Mouse (Mus musculus) heart, embryonic 14.5 days (tissue): Measurements from ENCODE around the gene Setd6. TPM values are rescaled to one million over a fixed set of nuclear protein-coding genes. Genes with fewer than 3 reads are reported as not detected.

Experiments used
- ATAC-seq: fragments of 200-750 bp; cut with Nextera tagmentation; 2 replicates; pipeline ENCODE4 v1.8.0; 2017; ENCODE audit warnings: low read depth, moderate TSS enrichment; ENCODE audit not compliant: insufficient number of reproducible peaks, insufficient read depth, low FRiP score
- H3K27ac ChIP-seq, 2 experiments: fragments of 200-500 bp in 1 of 2; fragments of 300-500 bp in 1 of 2; sonication (generic) in 1 of 2; replicated peaks in 1 of 2; 2 replicates each; pipeline ENCODE4 v1.5.1; 2012 to 2014; ENCODE audit warnings: low read depth in 2 of 2, low read length in 2 of 2, control low read depth in 1 of 2, mild to moderate bottlenecking in 1 of 2, mixed read lengths in 1 of 2; ENCODE audit not compliant: control insufficient read depth in 1 of 2, insufficient read depth in 1 of 2
- H3K27me3 ChIP-seq: fragments of 300-500 bp; sonication (generic); 2 replicates; pipeline ENCODE4 v1.6.1; 2014; ENCODE audit warnings: mild to moderate bottlenecking, low read length, control low read depth; ENCODE audit not compliant: control insufficient read depth, insufficient read depth
- H3K36me3 ChIP-seq: fragments of 300-500 bp; sonication (generic); 2 replicates; pipeline ENCODE4 v1.6.1; 2014; ENCODE audit warnings: mild to moderate bottlenecking, control low read depth, low read length, mixed read lengths; ENCODE audit not compliant: control insufficient read depth, insufficient read depth
- H3K4me1 ChIP-seq, 2 experiments: fragments of 200-500 bp in 1 of 2; fragments of 300-500 bp in 1 of 2; sonication (generic) in 1 of 2; 2 replicates each; pipeline ENCODE4 v1.6.1; 2012 to 2014; ENCODE audit warnings: low read length in 2 of 2, control low read depth in 1 of 2, mixed read lengths in 1 of 2; ENCODE audit not compliant: control insufficient read depth in 2 of 2, insufficient read depth in 2 of 2
- H3K4me2 ChIP-seq: fragments of 300-500 bp; sonication (generic); 2 replicates; pipeline ENCODE4 v1.6.1; 2014; ENCODE audit warnings: mild to moderate bottlenecking, low read length
- H3K4me3 ChIP-seq, 2 experiments: fragments of 200-500 bp in 1 of 2; fragments of 300-500 bp in 1 of 2; sonication (generic) in 1 of 2; 2 replicates each; pipeline ENCODE4 v1.5.1; 2012 to 2014; ENCODE audit warnings: low read length in 2 of 2, mild to moderate bottlenecking in 2 of 2, control low read depth in 1 of 2, low read depth in 1 of 2, moderate library complexity in 1 of 2; ENCODE audit not compliant: control insufficient read depth in 1 of 2, insufficient read depth in 1 of 2
- H3K9ac ChIP-seq: fragments of 300-500 bp; sonication (generic); 2 replicates; pipeline ENCODE4 v1.6.1; 2014; ENCODE audit warnings: mild to moderate bottlenecking, low read length
- H3K9me3 ChIP-seq: fragments of 300-500 bp; sonication (generic); 2 replicates; pipeline ENCODE4 v1.6.1; 2016; ENCODE audit warnings: low read length, control low read depth; ENCODE audit not compliant: control insufficient read depth
- WGBS: fragments of 180-500 bp; shearing (Covaris S2); extraction: QIAGEN DNeasy Blood & Tissue Kit; methylation state at CpG from one replicate; pipeline ENCODE4 v1.1.7; 2014; 5-methylcytosine and 5-hydroxymethylcytosine counted together
- polyA plus RNA-seq: library from polyadenylated mRNA; unstranded; fragments of >200 nt; fragmentation: Nextera tagmentation; extraction: Ambion mirVana; gene quantifications from 2 replicates; pipeline ENCODE4 v1.2.1, GENCODE M21; 2014

The Setd6 gene
- polyA plus RNA-seq, 1 experiment from 2014 or later = 16.1 TPM

GRCm38 (mm10) chr8:95700282-95700681, 15.4 kb upstream of the Setd6 start:
- ATAC-seq = no peak
- H3K4me1 ChIP-seq = peaks cover 12 to 18% of the 10 kb centered on the region in 2 experiments
- H3K27ac ChIP-seq = no peak overlapping the region
- H3K9ac ChIP-seq = no peak overlapping the region
- H3K36me3 ChIP-seq = peaks cover 3% of the 10 kb centered on the region; the same call in 1 of the 2 replicates
- H3K27me3 ChIP-seq = peaks cover 8% of the 10 kb centered on the region
- 69% methylated on average over 9 of the region's 9 CpGs for WGBS
- no peak overlapping the region for H3K4me2 ChIP-seq
- H3K4me3 ChIP-seq = no peak overlapping the region
- no peaks in the 10 kb centered on the region for H3K9me3 ChIP-seq

GRCm38 (mm10) chr8:95701809-95702208, 13.9 kb upstream of the Setd6 start:
- 80% methylated on average over 4 of the region's 4 CpGs for WGBS

GRCm38 (mm10) chr8:95702480-95703446, 12.9 kb upstream of the Setd6 start:
- 4% methylated on average over 32 of the region's 34 CpGs for WGBS
- Histone ChIP-seq H3K4me3 (peak overlapping the region; percentile 85 to 92), H3K27me3 (0 out of 2 replicates have a peak, but pooled peaks cover 3% of the 10 kb centered on the region), H3K4me2 (peak overlapping the region; percentile 88), H3K4me1 (peaks cover 9 to 18% of the 10 kb centered on the region in 2 experiments; a peak in 3 of 4 replicates), H3K36me3 (peaks cover 28% of the 10 kb centered on the region), H3K9ac (peak overlapping the region; percentile 96), H3K9me3 (no peaks in the 10 kb centered on the region), H3K27ac (peak overlapping the region; percentile 85 to 95)
- peak; percentile 88 for ATAC-seq

More at GRCm38 (mm10) chr8:95701809-95702208, 13.9 kb upstream of the Setd6 start:
- H3K4me1 ChIP-seq = peaks cover 12 to 18% of the 10 kb centered on the region in 2 experiments
- H3K4me2 ChIP-seq = no peak overlapping the region
- peaks cover 8% of the 10 kb centered on the region for H3K27me3 ChIP-seq
- H3K9ac ChIP-seq = no peak overlapping the region; the same call in 1 of the 2 replicates
- no peaks in the 10 kb centered on the region for H3K9me3 ChIP-seq
- H3K4me3 ChIP-seq = no peak overlapping the region
- peaks cover 18% of the 10 kb centered on the region for H3K36me3 ChIP-seq
- ATAC-seq = no peak
- no peak overlapping the region for H3K27ac ChIP-seq

- WGBS = 2% methylated on average over 15 of the region's 15 CpGs
Measured at GRCm38 (mm10) chr8:95703461-95704260, 12.0 kb upstream of the Setd6 start.

GRCm38 (mm10) chr8:95704538-95704937, 11.1 kb upstream of the Setd6 start:
- Histone ChIP-seq H3K27me3 (no peaks in the 10 kb centered on the region), H3K9ac (peak overlapping the region; percentile 96), H3K27ac (peak overlapping the region; percentile 62 to 95; a peak in 3 of 4 replicates), H3K4me3 (peak overlapping the region; percentile 85 to 92), H3K4me1 (peaks cover 9 to 19% of the 10 kb centered on the region in 2 experiments; a peak in 3 of 4 replicates), H3K9me3 (no peaks in the 10 kb centered on the region), H3K4me2 (peak overlapping the region; percentile 88), H3K36me3 (peaks cover 46% of the 10 kb centered on the region)
- 70% methylated on average over 3 of the region's 3 CpGs for WGBS
- no peak for ATAC-seq

More at GRCm38 (mm10) chr8:95703461-95704260, 12.0 kb upstream of the Setd6 start:
- Histone ChIP-seq H3K9ac (peak overlapping the region; percentile 96), H3K4me2 (peak overlapping the region; percentile 88), H3K9me3 (no peaks in the 10 kb centered on the region), H3K4me1 (peaks cover 9 to 18% of the 10 kb centered on the region in 2 experiments; a peak in 3 of 4 replicates), H3K36me3 (peaks cover 37% of the 10 kb centered on the region), H3K4me3 (peak overlapping the region; percentile 85 to 92), H3K27ac (peak overlapping the region; percentile 85 to 95), H3K27me3 (no peaks in the 10 kb centered on the region)
- ATAC-seq = peak; percentile 67

GRCm38 (mm10) chr8:95709579-95709978, 6.1 kb upstream of the Setd6 start:
- H3K27ac ChIP-seq = no peak overlapping the region
- no peak overlapping the region for H3K4me2 ChIP-seq
- H3K27me3 ChIP-seq = no peaks in the 10 kb centered on the region
- peaks cover 6 to 18% of the 10 kb centered on the region in 2 experiments; a peak in 3 of 4 replicates for H3K4me1 ChIP-seq
- H3K9me3 ChIP-seq = no peaks in the 10 kb centered on the region
- peaks cover 90% of the 10 kb centered on the region for H3K36me3 ChIP-seq
- no peak for ATAC-seq
- WGBS = 74% methylated on average over 7 of the region's 7 CpGs
- H3K4me3 ChIP-seq = no peak overlapping the region
- peak overlapping the region; percentile 56; the same call in 1 of the 2 replicates for H3K9ac ChIP-seq

DNA sequence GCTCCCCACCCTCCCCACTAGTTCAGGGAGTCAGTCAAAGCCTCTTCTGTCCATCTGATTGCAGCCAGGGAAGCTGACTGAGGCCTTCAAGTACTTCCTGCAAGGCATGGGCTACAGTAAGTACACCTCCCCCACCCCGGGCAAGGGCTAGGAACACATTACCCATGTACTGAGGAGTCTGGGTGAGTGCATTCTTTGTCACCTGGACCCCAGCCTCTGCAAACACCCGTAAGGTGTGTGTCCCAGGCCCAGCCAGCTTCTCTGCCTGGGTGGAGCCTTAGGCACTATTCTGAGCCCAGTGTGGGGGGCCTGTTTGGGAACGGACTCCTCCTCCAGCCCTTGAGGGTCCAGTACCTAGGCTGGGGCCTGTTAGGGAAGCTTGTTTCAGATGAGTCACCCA, 4.7 kb upstream of the Setd6 start:
- H3K27me3 ChIP-seq = no peaks in the 10 kb centered on the region
- H3K36me3 ChIP-seq = peaks cover 79% of the 10 kb centered on the region
- peak overlapping the region in 1 of 2 experiments; percentile 37; a peak in 1 of 4 replicates for H3K27ac ChIP-seq
- H3K4me2 ChIP-seq = no peak overlapping the region
- H3K9me3 ChIP-seq = no peaks in the 10 kb centered on the region
- peaks cover 4 to 19% of the 10 kb centered on the region in 2 experiments; a peak in 3 of 4 replicates for H3K4me1 ChIP-seq
- WGBS = 56% methylated on average over 3 of the region's 3 CpGs
- no peak overlapping the region for H3K4me3 ChIP-seq
- no peak overlapping the region for H3K9ac ChIP-seq
- no peak for ATAC-seq
